Mouse (Mus musculus) layer of hippocampus, adult 2 months (tissue): ENCODE measurements around the gene Proser2. TPM values are rescaled to one million over a fixed set of nuclear protein-coding genes. Genes with fewer than 3 reads are reported as not detected.

Source experiments
- DNase-seq, 2 experiments: peaks; one replicate each; pipeline ENCODE4 v3.0.0; 2022; ENCODE audit warnings: low spot score in 2 of 2
- H3K27ac ChIP-seq: fragments of 200-600 bp; 2 replicates; pipeline ENCODE4 v1.8.1; 2022
- H3K4me3 ChIP-seq: fragments of 200-600 bp; 2 replicates; pipeline ENCODE4 v1.8.1; 2022; ENCODE audit warnings: mild to moderate bottlenecking
- CTCF ChIP-seq: fragments of 200-600 bp; conservative IDR thresholded peaks from 2 replicates; pipeline ENCODE4 v1.8.1; 2022; ENCODE audit warnings: antibody characterized with exemption, mild to moderate bottlenecking, moderate library complexity
- long read RNA-seq, 2 experiments: library from polyadenylated mRNA; stranded (forward); transcript quantifications; one replicate each; pipeline ENCODE4 v2.0.0; 2021; ENCODE audit warnings: borderline mapping rate in 2 of 2
- total RNA-seq, 2 experiments: library from RNA; stranded (reverse); gene quantifications; 2 replicates each; pipeline ENCODE4 v1.2.3; 2021

Proser2 gene
- 1 to 10 TPM; 2.0 to 2.1 TPM for total RNA-seq
- long read RNA-seq, experiment 1, full-length matches to known transcripts = 4 of 6 reads
- long read RNA-seq, experiment 1, partial matches to known transcripts = 2 of 6 reads
- long read RNA-seq, experiment 1, other reads (novel, unspliced or antisense) = 0 of 6 reads
- long read RNA-seq, experiment 2, full-length matches to known transcripts = 1 of 2 reads
- long read RNA-seq, experiment 2, partial matches to known transcripts = 1 of 2 reads
- long read RNA-seq, experiment 2, other reads (novel, unspliced or antisense) = 0 of 2 reads

GRCm38 (mm10) chr2:6129555-6130355 lies at the start of gene Proser2:
Gene Proser2, minus strand, starts transcription at chr2:6130211.
- peak within 1 kb of the TSS; percentile 49 for H3K27ac ChIP-seq
- peak in 1 of 2 experiments; percentile 32 for DNase-seq
- no peak for TF ChIP-seq CTCF
- peak within 1 kb of the TSS; percentile 69 for H3K4me3 ChIP-seq

GRCm38 (mm10) chr2:6179749-6180117 lies 49.7 kb upstream of the Proser2 start:
- Histone ChIP-seq H3K4me3 (no peak overlapping the region), H3K27ac (no peak overlapping the region)
- no peak for DNase-seq
- TF ChIP-seq CTCF = no peak

- no peak for DNase-seq
- Histone ChIP-seq H3K4me3 (no peak overlapping the region), H3K27ac (no peak overlapping the region)
- TF ChIP-seq CTCF = no peak
These were observed 49.1 kb upstream of the Proser2 start for GRCm38 (mm10) chr2:6178901-6179748.

- no peak for TF ChIP-seq CTCF
- H3K27ac ChIP-seq = no peak overlapping the region
- H3K4me3 ChIP-seq = no peak overlapping the region
- no peak for DNase-seq
These were observed 43.0 kb upstream of the Proser2 start for GRCm38 (mm10) chr2:6173013-6173412.

GRCm38 (mm10) chr2:6168560-6168959 lies 38.5 kb upstream of the Proser2 start:
- Histone ChIP-seq H3K4me3 (no peak overlapping the region), H3K27ac (no peak overlapping the region)
- no peak for DNase-seq
- TF ChIP-seq CTCF = no peak

- DNase-seq = peak; percentile 69 to 86
- TF ChIP-seq CTCF = peak; percentile 98
- Histone ChIP-seq H3K4me3 (no peak overlapping the region), H3K27ac (no peak overlapping the region)
These were observed 38.0 kb upstream of the Proser2 start for GRCm38 (mm10) chr2:6167843-6168558.

GRCm38 (mm10) chr2:6165771-6166170 lies 35.8 kb upstream of the Proser2 start:
- H3K4me3 ChIP-seq = no peak overlapping the region
- TF ChIP-seq CTCF = no peak
- DNase-seq = no peak
- H3K27ac ChIP-seq = no peak overlapping the region

- no peak for DNase-seq
- Histone ChIP-seq H3K4me3 (no peak overlapping the region), H3K27ac (no peak overlapping the region)
- no peak for TF ChIP-seq CTCF
These were observed 34.7 kb upstream of the Proser2 start for GRCm38 (mm10) chr2:6164606-6165290.

GRCm38 (mm10) chr2:6162366-6163040 lies 32.5 kb upstream of the Proser2 start:
- TF ChIP-seq CTCF = no peak
- no peak for DNase-seq

GRCm38 (mm10) chr2:6159735-6160134 lies 29.7 kb upstream of the Proser2 start:
- no peak for DNase-seq
- Histone ChIP-seq H3K4me3 (no peak overlapping the region), H3K27ac (no peak overlapping the region)
- TF ChIP-seq CTCF = no peak

More at GRCm38 (mm10) chr2:6162366-6163040, 32.5 kb upstream of the Proser2 start:
- Histone ChIP-seq H3K27ac (no peak overlapping the region), H3K4me3 (no peak overlapping the region)

GRCm38 (mm10) chr2:6159219-6159618 lies 29.2 kb upstream of the Proser2 start:
- H3K27ac ChIP-seq = no peak overlapping the region
- H3K4me3 ChIP-seq = no peak overlapping the region
- TF ChIP-seq CTCF = no peak
- DNase-seq = no peak
